Mouse (Mus musculus) limb, embryonic 11.5 days (tissue): ENCODE measurements at regions not wholly inside any gene's neighbourhood (a gene's known extent, or its start where the extent isn't known, plus 50 kb on each side); places are given as distances from the start of the nearest gene placed in this dataset.

Experiments used
- ATAC-seq: fragments of 200-750 bp; cut with Nextera tagmentation; 2 replicates; pipeline ENCODE4 v1.8.0; 2017; ENCODE audit warnings: low read depth; ENCODE audit not compliant: insufficient number of reproducible peaks, low FRiP score, low TSS enrichment
- DNase-seq: peaks from one replicate; pipeline ENCODE4 v3.0.0-alpha.2; 2015; ENCODE audit warnings: low spot score
- H3K27ac ChIP-seq: fragments of 300-500 bp; sonication (generic); replicated peaks from 2 replicates; pipeline ENCODE4 v1.5.1; 2014; ENCODE audit warnings: low read depth, mild to moderate bottlenecking, low read length
- H3K27me3 ChIP-seq: fragments of 300-500 bp; sonication (generic); 2 replicates; pipeline ENCODE4 v1.6.1; 2014; ENCODE audit warnings: mild to moderate bottlenecking, low read length, mixed read lengths; ENCODE audit not compliant: control insufficient read depth, insufficient read depth
- H3K36me3 ChIP-seq: fragments of 300-500 bp; sonication (generic); 2 replicates; pipeline ENCODE4 v1.6.1; 2014; ENCODE audit warnings: mild to moderate bottlenecking, low read length, moderate library complexity, mixed read lengths; ENCODE audit not compliant: control insufficient read depth, insufficient read depth
- H3K4me1 ChIP-seq: fragments of 300-500 bp; sonication (generic); 2 replicates; pipeline ENCODE4 v1.6.1; 2014; ENCODE audit warnings: low read length, mixed read lengths; ENCODE audit not compliant: control insufficient read depth, insufficient read depth
- H3K4me2 ChIP-seq: fragments of 300-500 bp; sonication (generic); 2 replicates; pipeline ENCODE4 v1.6.1; 2014; ENCODE audit warnings: low read depth, mild to moderate bottlenecking, moderate library complexity; ENCODE audit not compliant: severe bottlenecking
- H3K4me3 ChIP-seq: fragments of 300-500 bp; sonication (generic); 2 replicates; pipeline ENCODE4 v1.5.1; 2014; ENCODE audit warnings: low read depth, low read length
- H3K9ac ChIP-seq: fragments of 300-500 bp; sonication (generic); 2 replicates; pipeline ENCODE4 v1.6.1; 2014; ENCODE audit warnings: mild to moderate bottlenecking, low read length
- H3K9me3 ChIP-seq: fragments of 300-500 bp; sonication (generic); 2 replicates; pipeline ENCODE4 v1.6.1; 2016; ENCODE audit warnings: low read length; ENCODE audit not compliant: control insufficient read depth
- WGBS: fragments of 180-500 bp; shearing (Covaris S2); extraction: QIAGEN DNeasy Blood & Tissue Kit; methylation state at CpG from one replicate; pipeline ENCODE4 v1.1.7; 2014; 5-methylcytosine and 5-hydroxymethylcytosine counted together

- DNase-seq (no peak), ATAC-seq (no peak)
- 89% methylated on average over 10 of the region's 10 CpGs for WGBS
- Histone ChIP-seq H3K4me2 (no peak overlapping the region), H3K4me1 (0 out of 2 replicates have a peak, but pooled peaks cover 3% of the 10 kb centered on the region), H3K27me3 (0 out of 2 replicates have a peak, but pooled peaks cover 1% of the 10 kb centered on the region), H3K9ac (no peak overlapping the region), H3K4me3 (no peak overlapping the region), H3K36me3 (no peaks in the 10 kb centered on the region), H3K9me3 (no peaks in the 10 kb centered on the region), H3K27ac (no peak overlapping the region)
Observed at GRCm38 (mm10) chr13:54285968-54286367, 85.2 kb upstream of the Cplx2 start.

DNA sequence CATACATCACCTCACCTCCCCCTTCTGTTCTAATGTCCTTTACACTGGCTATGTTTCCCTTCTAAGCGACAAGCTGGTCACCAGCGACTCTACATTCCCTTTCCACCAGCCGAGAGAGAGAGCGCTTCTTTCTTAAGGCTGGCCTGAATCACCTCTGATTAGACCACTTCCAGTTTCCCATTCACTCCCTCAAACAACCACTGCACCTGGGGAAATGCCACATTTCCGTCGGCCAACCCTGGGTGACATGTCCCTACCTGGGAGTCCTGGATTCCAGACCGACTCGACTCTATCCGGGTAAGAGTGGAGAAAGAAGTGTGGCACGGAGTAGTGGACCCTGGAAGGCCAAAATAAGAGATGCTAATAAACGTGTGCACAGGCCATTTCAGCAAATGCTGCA is 84.5 kb upstream of the Cplx2 start:
- H3K9me3 ChIP-seq, result no peaks in the 10 kb centered on the region
- DNase-seq, result no peak
- no peak overlapping the region for H3K27ac ChIP-seq
- H3K4me3 ChIP-seq, result no peak overlapping the region
- no peak overlapping the region for H3K4me2 ChIP-seq
- no peaks in the 10 kb centered on the region for H3K27me3 ChIP-seq
- H3K4me1 ChIP-seq, result 0 out of 2 replicates have a peak, but pooled peaks cover 3% of the 10 kb centered on the region
- no peak for ATAC-seq
- H3K36me3 ChIP-seq, result no peaks in the 10 kb centered on the region
- H3K9ac ChIP-seq, result no peak overlapping the region
- 85% methylated on average over 11 of the region's 11 CpGs for WGBS

- no peak overlapping the region for H3K27ac ChIP-seq
- H3K9ac ChIP-seq, result no peak overlapping the region
- H3K4me3 ChIP-seq, result no peak overlapping the region
- no peaks in the 10 kb centered on the region for H3K36me3 ChIP-seq
- DNase-seq, result no peak
- H3K4me1 ChIP-seq, result no peaks in the 10 kb centered on the region
- no peaks in the 10 kb centered on the region for H3K9me3 ChIP-seq
- H3K27me3 ChIP-seq, result no peaks in the 10 kb centered on the region
- 86% methylated on average over 9 of the region's 9 CpGs for WGBS
- no peak for ATAC-seq
- H3K4me2 ChIP-seq, result no peak overlapping the region
Observed at GRCm38 (mm10) chr13:54290066-54290465, 81.1 kb upstream of the Cplx2 start.

DNA sequence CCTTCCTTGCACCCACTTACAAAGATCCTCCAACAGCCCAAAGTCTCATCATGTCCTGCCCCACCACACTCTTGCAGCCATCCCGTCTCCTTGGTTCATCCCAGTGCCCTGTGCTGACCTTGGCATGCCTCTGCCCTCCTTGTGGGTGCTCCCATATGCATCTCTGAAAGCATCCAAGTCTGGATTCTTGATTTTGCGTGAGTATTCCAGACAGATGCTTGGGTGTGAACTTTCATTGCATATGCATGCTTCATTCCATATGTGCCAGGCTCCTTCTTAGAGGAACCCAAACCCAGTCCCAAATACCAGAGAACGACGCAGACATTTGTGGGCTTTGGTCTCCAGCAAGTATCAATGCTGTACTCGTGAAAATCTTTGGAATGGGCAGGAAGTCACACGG is 78.8 kb upstream of the Cplx2 start:
- WGBS, result 85% methylated on average over 6 of the region's 6 CpGs
- H3K27ac ChIP-seq, result no peak overlapping the region

GRCm38 (mm10) chr13:54293006-54293405 is 78.1 kb upstream of the Cplx2 start:
- Histone ChIP-seq H3K36me3 (no peaks in the 10 kb centered on the region), H3K27me3 (no peaks in the 10 kb centered on the region), H3K4me3 (no peak overlapping the region), H3K9ac (no peak overlapping the region), H3K9me3 (no peaks in the 10 kb centered on the region), H3K4me2 (no peak overlapping the region), H3K4me1 (no peaks in the 10 kb centered on the region), H3K27ac (no peak overlapping the region)
- 86% methylated on average over 3 of the region's 3 CpGs for WGBS
- no peak for ATAC-seq
- no peak for DNase-seq

More for the DNA sequence above, 78.8 kb upstream of the Cplx2 start:
- no peak for DNase-seq
- H3K4me2 ChIP-seq, result no peak overlapping the region
- no peaks in the 10 kb centered on the region for H3K9me3 ChIP-seq
- no peak overlapping the region for H3K9ac ChIP-seq
- no peak overlapping the region for H3K4me3 ChIP-seq
- no peaks in the 10 kb centered on the region for H3K4me1 ChIP-seq
- ATAC-seq, result no peak
- H3K27me3 ChIP-seq, result no peaks in the 10 kb centered on the region
- no peaks in the 10 kb centered on the region for H3K36me3 ChIP-seq

DNA sequence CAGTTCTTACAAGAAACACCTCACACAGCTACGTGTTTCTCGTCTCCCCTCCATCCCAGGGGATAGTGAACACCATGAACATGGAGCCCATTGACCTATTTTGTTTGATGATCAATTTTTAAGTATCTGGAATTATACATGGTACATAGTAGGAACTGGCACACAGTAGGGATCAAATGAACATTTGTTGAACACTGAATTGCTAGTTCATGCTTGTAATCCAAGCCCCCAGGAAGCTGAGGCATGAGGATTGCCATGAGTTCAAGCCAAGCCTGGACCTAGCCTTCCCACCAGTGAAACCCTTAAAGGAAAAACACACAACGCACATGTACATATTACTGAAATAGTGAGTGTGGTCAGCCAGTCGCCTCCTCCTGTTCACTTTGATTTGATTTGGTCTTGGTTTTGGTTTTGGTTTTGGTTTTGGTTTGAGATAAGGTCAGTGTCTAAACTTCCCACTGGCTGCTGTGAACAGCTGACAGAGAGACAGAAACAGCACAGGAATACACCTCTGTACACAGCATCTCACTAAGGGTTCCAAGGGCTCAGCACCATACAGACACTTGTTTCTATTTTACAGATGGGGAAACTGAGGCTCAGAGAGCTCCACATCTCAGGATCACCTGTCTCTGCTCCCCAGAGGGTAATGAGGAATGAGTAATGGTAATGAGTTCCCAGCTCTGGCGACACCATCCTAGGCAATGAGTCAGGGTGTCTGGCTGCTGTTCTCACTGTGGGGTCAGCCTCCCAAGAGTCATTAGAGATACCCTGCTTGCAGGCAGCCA is 75.5 kb upstream of the Cplx2 start:
- no peak overlapping the region for H3K4me3 ChIP-seq
- H3K27me3 ChIP-seq, result no peaks in the 10 kb centered on the region
- DNase-seq (no peak), ATAC-seq (no peak)
- no peaks in the 10 kb centered on the region for H3K36me3 ChIP-seq
- H3K9ac ChIP-seq, result no peak overlapping the region
- no peaks in the 10 kb centered on the region for H3K9me3 ChIP-seq
- H3K4me2 ChIP-seq, result no peak overlapping the region
- WGBS, result 77% methylated on average over 5 of the region's 5 CpGs
- no peak overlapping the region for H3K27ac ChIP-seq
- H3K4me1 ChIP-seq, result no peaks in the 10 kb centered on the region

DNA sequence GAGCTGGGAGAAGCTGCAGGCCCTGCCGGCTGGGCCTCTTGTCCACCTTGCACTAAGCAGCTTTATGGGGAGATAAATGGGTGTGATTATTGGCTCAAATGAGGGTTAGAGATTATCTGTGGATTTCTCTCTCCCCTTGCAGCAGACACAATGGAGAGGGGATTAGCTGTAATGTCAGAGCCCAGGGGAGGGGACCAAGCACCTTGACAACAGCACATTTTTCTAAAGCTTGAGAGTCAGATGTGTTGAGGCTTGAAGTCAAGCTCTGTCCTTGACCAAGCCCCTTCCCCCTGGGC is 74.9 kb upstream of the Cplx2 start:
- no peak overlapping the region for H3K4me3 ChIP-seq
- no peaks in the 10 kb centered on the region for H3K9me3 ChIP-seq
- no peaks in the 10 kb centered on the region for H3K36me3 ChIP-seq
- H3K4me2 ChIP-seq, result no peak overlapping the region
- ATAC-seq (no peak), DNase-seq (no peak)
- H3K4me1 ChIP-seq, result no peaks in the 10 kb centered on the region
- 14% methylated on average over 1 of the region's 1 CpGs for whole genome bisulfite sequencing
- H3K27ac ChIP-seq, result no peak overlapping the region
- H3K27me3 ChIP-seq, result no peaks in the 10 kb centered on the region
- no peak overlapping the region for H3K9ac ChIP-seq

DNA sequence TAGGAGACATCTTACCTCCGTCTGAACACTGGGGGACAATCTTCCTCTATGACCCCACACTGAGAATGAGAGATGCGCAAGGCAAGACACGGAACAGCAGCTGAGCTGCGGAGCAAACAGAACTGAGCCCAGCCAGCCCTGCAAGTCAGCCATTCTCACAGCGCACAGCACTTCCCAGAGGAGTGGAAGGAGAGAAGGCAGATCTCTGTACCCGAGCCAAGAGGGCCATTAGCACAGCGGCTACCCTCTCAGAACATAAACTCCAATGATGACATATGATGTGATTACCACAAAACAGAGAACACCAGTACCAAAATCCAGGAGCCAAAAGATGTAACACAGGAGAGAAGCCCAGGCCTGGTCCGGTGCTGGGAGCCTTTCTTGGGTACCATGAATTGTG is 72.3 kb upstream of the Cplx2 start:
- H3K9me3 ChIP-seq, result no peaks in the 10 kb centered on the region

GRCm38 (mm10) chr13:54299295-54299694 is 71.9 kb upstream of the Cplx2 start:
- peaks cover 8% of the 10 kb centered on the region for H3K4me1 ChIP-seq
- no peak for ATAC-seq
- H3K4me3 ChIP-seq, result no peak overlapping the region
- H3K4me2 ChIP-seq, result no peak overlapping the region
- DNase-seq, result no peak
- H3K27me3 ChIP-seq, result no peaks in the 10 kb centered on the region
- H3K36me3 ChIP-seq, result no peaks in the 10 kb centered on the region
- WGBS, result 83% methylated on average over 5 of the region's 5 CpGs
- H3K9me3 ChIP-seq, result no peaks in the 10 kb centered on the region
- H3K27ac ChIP-seq, result no peak overlapping the region
- H3K9ac ChIP-seq, result no peak overlapping the region

More for the DNA sequence above, 72.3 kb upstream of the Cplx2 start:
- Histone ChIP-seq H3K36me3 (no peaks in the 10 kb centered on the region), H3K4me1 (peaks cover 4% of the 10 kb centered on the region), H3K4me2 (no peak overlapping the region), H3K4me3 (no peak overlapping the region), H3K27ac (no peak overlapping the region), H3K9ac (no peak overlapping the region), H3K27me3 (no peaks in the 10 kb centered on the region)
- ATAC-seq (no peak), DNase-seq (no peak)
- 76% methylated on average over 8 of the region's 8 CpGs for WGBS
